Mouse (Mus musculus): ENCODE measurements at regions not wholly inside any gene's neighbourhood (a gene's known extent, or its start where the extent isn't known, plus 50 kb on each side); places are given as distances from the start of the nearest gene placed in this dataset.

GRCm38 (mm10) chr5:111879044-111879443 lies 145.3 kb downstream of the Gm26897 start:
- Histone ChIP-seq H3K4me1 (replicated peaks) (peaks cover 19% of the 10 kb centered on the region), H3K36me3 (no peaks in the 10 kb centered on the region), H3K9me3 (no peaks in the 10 kb centered on the region), H3K27me3 (replicated peaks) (no peaks in the 10 kb centered on the region), H3K4me2 (replicated peaks) (no peak overlapping the region), H3K9ac (no peak overlapping the region), H3K4me3 (replicated peaks) (no peak overlapping the region), H3K27ac (no peak overlapping the region)
- ATAC-seq: peak; percentile 43; the same call in 1 of the 2 replicates

- WGBS: 73% methylated on average over 2 of the region's 2 CpGs
- no peak for ATAC-seq
Measured at GRCm38 (mm10) chr5:111880268-111880667, 146.5 kb downstream of the Gm26897 start.

GRCm38 (mm10) chr5:111881517-111881916 lies 147.8 kb downstream of the Gm26897 start:
- Histone ChIP-seq H3K9me3 (no peaks in the 10 kb centered on the region), H3K4me2 (replicated peaks) (no peak overlapping the region), H3K36me3 (no peaks in the 10 kb centered on the region), H3K27me3 (replicated peaks) (no peaks in the 10 kb centered on the region), H3K4me3 (replicated peaks) (no peak overlapping the region), H3K27ac (no peak overlapping the region), H3K4me1 (replicated peaks) (peaks cover 17% of the 10 kb centered on the region), H3K9ac (no peak overlapping the region)
- 46% methylated on average over 5 of the region's 5 CpGs for WGBS
- ATAC-seq: no peak

More at GRCm38 (mm10) chr5:111880268-111880667, 146.5 kb downstream of the Gm26897 start:
- peaks cover 19% of the 10 kb centered on the region for H3K4me1 ChIP-seq (replicated peaks)
- no peak overlapping the region for H3K4me3 ChIP-seq (replicated peaks)
- H3K4me2 ChIP-seq (replicated peaks): no peak overlapping the region
- H3K27ac ChIP-seq: no peak overlapping the region
- H3K9me3 ChIP-seq: no peaks in the 10 kb centered on the region
- no peaks in the 10 kb centered on the region for H3K36me3 ChIP-seq
- H3K9ac ChIP-seq: no peak overlapping the region
- H3K27me3 ChIP-seq (replicated peaks): no peaks in the 10 kb centered on the region

- Histone ChIP-seq H3K27ac (no peak overlapping the region), H3K4me1 (replicated peaks) (peaks cover 17% of the 10 kb centered on the region), H3K9ac (no peak overlapping the region), H3K27me3 (replicated peaks) (no peaks in the 10 kb centered on the region), H3K4me3 (replicated peaks) (no peak overlapping the region), H3K4me2 (replicated peaks) (no peak overlapping the region), H3K36me3 (no peaks in the 10 kb centered on the region), H3K9me3 (no peaks in the 10 kb centered on the region)
- WGBS: 48% methylated on average over 4 of the region's 4 CpGs
- no peak for ATAC-seq
Measured at GRCm38 (mm10) chr5:111887281-111887680, 153.6 kb downstream of the Gm26897 start.

GRCm38 (mm10) chr5:111890800-111891199 lies 157.1 kb downstream of the Gm26897 start:
- Histone ChIP-seq H3K4me3 (replicated peaks) (no peak overlapping the region), H3K4me1 (replicated peaks) (peaks cover 33% of the 10 kb centered on the region), H3K27me3 (replicated peaks) (no peaks in the 10 kb centered on the region), H3K4me2 (replicated peaks) (no peak overlapping the region), H3K9me3 (no peaks in the 10 kb centered on the region), H3K27ac (peak overlapping the region; percentile 90), H3K9ac (no peak overlapping the region), H3K36me3 (no peaks in the 10 kb centered on the region)
- WGBS: 38% methylated on average over 7 of the region's 7 CpGs
- ATAC-seq: peak; percentile 73

GRCm38 (mm10) chr5:111891261-111891693 lies 157.6 kb downstream of the Gm26897 start:
- WGBS: 56% methylated on average over 8 of the region's 8 CpGs
- peak; percentile 21; the same call in 1 of the 2 replicates for ATAC-seq

GRCm38 (mm10) chr5:111892956-111893355 lies 159.2 kb downstream of the Gm26897 start:
- Histone ChIP-seq H3K4me1 (replicated peaks) (peaks cover 33% of the 10 kb centered on the region), H3K36me3 (no peaks in the 10 kb centered on the region), H3K4me3 (replicated peaks) (no peak overlapping the region), H3K27ac (0 out of 2 replicates have a peak overlapping the region, but pooled peaks have one; percentile 23), H3K9me3 (no peaks in the 10 kb centered on the region), H3K4me2 (replicated peaks) (no peak overlapping the region), H3K9ac (no peak overlapping the region), H3K27me3 (replicated peaks) (no peaks in the 10 kb centered on the region)
- ATAC-seq: no peak
- 36% methylated on average over 3 of the region's 3 CpGs for WGBS

More at GRCm38 (mm10) chr5:111891261-111891693, 157.6 kb downstream of the Gm26897 start:
- Histone ChIP-seq H3K27ac (peak overlapping the region; percentile 90), H3K4me1 (replicated peaks) (peaks cover 33% of the 10 kb centered on the region), H3K9ac (no peak overlapping the region), H3K27me3 (replicated peaks) (no peaks in the 10 kb centered on the region), H3K9me3 (no peaks in the 10 kb centered on the region), H3K36me3 (no peaks in the 10 kb centered on the region), H3K4me3 (replicated peaks) (no peak overlapping the region), H3K4me2 (replicated peaks) (0 out of 2 replicates have a peak overlapping the region, but pooled peaks have one; percentile 3)

- 0 out of 2 replicates have a peak, but pooled peaks cover 3% of the 10 kb centered on the region for H3K27me3 ChIP-seq (replicated peaks)
- H3K9ac ChIP-seq: no peak overlapping the region
- no peaks in the 10 kb centered on the region for H3K36me3 ChIP-seq
- ATAC-seq: peak; percentile 89
- H3K9me3 ChIP-seq: no peaks in the 10 kb centered on the region
- H3K27ac ChIP-seq: peak overlapping the region; percentile 77
- peak overlapping the region; percentile 55 for H3K4me2 ChIP-seq (replicated peaks)
- H3K4me1 ChIP-seq (replicated peaks): peaks cover 31% of the 10 kb centered on the region
- H3K4me3 ChIP-seq (replicated peaks): peak overlapping the region; percentile 13; the same call in 1 of the 2 replicates
- under 1% methylated on average over 11 of the region's 11 CpGs for WGBS
Measured at GRCm38 (mm10) chr5:111893905-111894311, 160.2 kb downstream of the Gm26897 start.

- WGBS: 63% methylated on average over 4 of the region's 4 CpGs
- H3K4me3 ChIP-seq (replicated peaks): no peak overlapping the region
- H3K36me3 ChIP-seq: no peaks in the 10 kb centered on the region
- ATAC-seq: no peak
- no peak overlapping the region for H3K27ac ChIP-seq
- H3K27me3 ChIP-seq (replicated peaks): 0 out of 2 replicates have a peak, but pooled peaks cover 3% of the 10 kb centered on the region
- peaks cover 16% of the 10 kb centered on the region for H3K4me1 ChIP-seq (replicated peaks)
- H3K4me2 ChIP-seq (replicated peaks): no peak overlapping the region
- no peak overlapping the region for H3K9ac ChIP-seq
- no peaks in the 10 kb centered on the region for H3K9me3 ChIP-seq
Measured at GRCm38 (mm10) chr5:111897568-111897967, 163.8 kb downstream of the Gm26897 start.

- H3K27ac ChIP-seq: no peak overlapping the region
- no peak overlapping the region for H3K4me2 ChIP-seq (replicated peaks)
- 0 out of 2 replicates have a peak, but pooled peaks cover 3% of the 10 kb centered on the region for H3K27me3 ChIP-seq (replicated peaks)
- 66% methylated on average over 12 of the region's 12 CpGs for WGBS
- no peaks in the 10 kb centered on the region for H3K36me3 ChIP-seq
- H3K9me3 ChIP-seq: no peaks in the 10 kb centered on the region
- H3K4me3 ChIP-seq (replicated peaks): no peak overlapping the region
- no peak overlapping the region for H3K9ac ChIP-seq
- H3K4me1 ChIP-seq (replicated peaks): peaks cover 11% of the 10 kb centered on the region
- no peak for ATAC-seq
Measured at GRCm38 (mm10) chr5:111898482-111898881, 164.8 kb downstream of the Gm26897 start.

- 49% methylated on average over 5 of the region's 5 CpGs for WGBS
- Histone ChIP-seq H3K27me3 (replicated peaks) (0 out of 2 replicates have a peak, but pooled peaks cover 3% of the 10 kb centered on the region), H3K36me3 (no peaks in the 10 kb centered on the region), H3K4me2 (replicated peaks) (no peak overlapping the region), H3K4me1 (replicated peaks) (no peaks in the 10 kb centered on the region), H3K9me3 (no peaks in the 10 kb centered on the region), H3K4me3 (replicated peaks) (no peak overlapping the region), H3K27ac (no peak overlapping the region), H3K9ac (no peak overlapping the region)
- no peak for ATAC-seq
Measured at GRCm38 (mm10) chr5:111901197-111901596, 167.5 kb downstream of the Gm26897 start.

GRCm38 (mm10) chr5:111901678-111902077 lies 168.0 kb downstream of the Gm26897 start:
- Histone ChIP-seq H3K27ac (no peak overlapping the region), H3K4me1 (replicated peaks) (no peaks in the 10 kb centered on the region), H3K4me3 (replicated peaks) (no peak overlapping the region), H3K9ac (no peak overlapping the region), H3K9me3 (no peaks in the 10 kb centered on the region), H3K36me3 (no peaks in the 10 kb centered on the region), H3K27me3 (replicated peaks) (0 out of 2 replicates have a peak, but pooled peaks cover 3% of the 10 kb centered on the region), H3K4me2 (replicated peaks) (no peak overlapping the region)
- WGBS: 10% methylated on average over 5 of the region's 5 CpGs
- ATAC-seq: no peak

- no peaks in the 10 kb centered on the region for H3K36me3 ChIP-seq
- no peaks in the 10 kb centered on the region for H3K27me3 ChIP-seq (replicated peaks)
- H3K27ac ChIP-seq: no peak overlapping the region
- H3K9me3 ChIP-seq: no peaks in the 10 kb centered on the region
- H3K4me3 ChIP-seq (replicated peaks): no peak overlapping the region
- no peak overlapping the region for H3K9ac ChIP-seq
- no peaks in the 10 kb centered on the region for H3K4me1 ChIP-seq (replicated peaks)
- 80% methylated on average over 14 of the region's 14 CpGs for WGBS
- H3K4me2 ChIP-seq (replicated peaks): no peak overlapping the region
- no peak for ATAC-seq
Measured at GRCm38 (mm10) chr5:111908085-111908484, 174.4 kb downstream of the Gm26897 start.
